17 mouse cellular contexts compared by ENCODE assay signal in the genomic region with DNA sequence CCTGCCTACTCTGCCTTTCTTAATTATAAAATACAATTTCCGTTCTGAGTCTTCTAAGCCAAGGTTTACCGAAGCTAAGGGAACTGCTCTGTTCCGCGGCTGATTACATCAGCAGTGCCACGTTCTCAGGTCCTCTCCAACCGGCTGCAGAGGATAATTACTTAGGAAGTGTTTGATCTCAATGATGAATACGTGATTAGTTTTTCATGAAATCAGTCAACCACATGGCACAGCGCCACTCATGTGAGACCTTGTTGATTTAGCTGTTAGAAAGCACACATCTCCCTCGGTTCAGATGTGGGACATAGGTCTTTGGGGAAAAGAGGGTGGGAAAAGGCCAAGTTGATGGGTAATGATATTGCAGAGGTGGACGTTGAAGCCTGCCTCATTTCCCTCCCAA.
DNase-seq lines count a peak whose midpoint lies in the region; ATAC-seq lines count a peak whose summit lies in the region.
"Had no signal": no experiment of that assay in that cellular context is flagged by ENCODE, and none has a peak within 500 bp of the region (broad histone marks: within the 10 kb centered on the region; RNA-seq: fewer than 3 reads in every experiment).

No protein-coding gene starts in this region.

- H3K27ac ChIP-seq in forebrain, embryonic 14.5 days (ENCODE audit: low read depth, low read length): no peak overlapping the region
- H3K27ac ChIP-seq in forebrain, embryonic 11.5 days (ENCODE audit: low read depth, low read length): no peak overlapping the region
- no peak overlapping the region for H3K27ac ChIP-seq in hindbrain, embryonic 16.5 days (ENCODE audit: low read depth, low read length)
- H3K27ac ChIP-seq: embryonic facial prominence, embryonic 12.5 days; heart, adult 2 months; limb, embryonic 12.5 days; liver, embryonic 14.5 days; neural tube, embryonic 12.5 days; stomach, embryonic 15.5 days had no signal

- H3K36me3 ChIP-seq in forebrain, embryonic 14.5 days (ENCODE audit: control insufficient read depth, insufficient read depth, low read length): no peaks in the 10 kb centered on the region
- H3K36me3 ChIP-seq in forebrain, embryonic 11.5 days (ENCODE audit: control insufficient read depth, insufficient read depth, low read length): no peaks in the 10 kb centered on the region
- no peaks in the 10 kb centered on the region for H3K36me3 ChIP-seq in hindbrain, embryonic 16.5 days (ENCODE audit: control insufficient read depth, insufficient read depth, low read length)
- H3K36me3 ChIP-seq: embryonic facial prominence, embryonic 12.5 days; limb, embryonic 12.5 days; neural tube, embryonic 12.5 days; stomach, embryonic 15.5 days had no signal

- no peaks in the 10 kb centered on the region for H3K4me1 ChIP-seq in forebrain, embryonic 14.5 days (ENCODE audit: control insufficient read depth, insufficient read depth, low read length)
- no peaks in the 10 kb centered on the region for H3K4me1 ChIP-seq in forebrain, embryonic 11.5 days (replicated peaks; ENCODE audit: control insufficient read depth, insufficient read depth, low read length)
- H3K4me1 ChIP-seq in hindbrain, embryonic 16.5 days (ENCODE audit: control insufficient read depth, insufficient read depth, low read depth, low read length): no peaks in the 10 kb centered on the region
- H3K4me1 ChIP-seq: embryonic facial prominence, embryonic 12.5 days; limb, embryonic 12.5 days; neural tube, embryonic 12.5 days; stomach, embryonic 15.5 days had no signal

- H3K9me3 ChIP-seq in forebrain, embryonic 14.5 days (replicated peaks; ENCODE audit: control insufficient read depth, low read length): no peaks in the 10 kb centered on the region
- H3K9me3 ChIP-seq in forebrain, embryonic 11.5 days (ENCODE audit: control insufficient read depth, low read length): no peaks in the 10 kb centered on the region
- H3K9me3 ChIP-seq in hindbrain, embryonic 16.5 days (ENCODE audit: control insufficient read depth, low read length): no peaks in the 10 kb centered on the region
- H3K9me3 ChIP-seq: embryonic facial prominence, embryonic 12.5 days; limb, embryonic 12.5 days; neural tube, embryonic 12.5 days; stomach, embryonic 15.5 days had no signal

- no peaks in the 10 kb centered on the region for H3K27me3 ChIP-seq in forebrain, embryonic 14.5 days (replicated peaks; ENCODE audit: control insufficient read depth, insufficient read depth, low read length)
- H3K27me3 ChIP-seq in forebrain, embryonic 11.5 days (ENCODE audit: control insufficient read depth, insufficient read depth, low read length): no peaks in the 10 kb centered on the region
- H3K27me3 ChIP-seq in hindbrain, embryonic 16.5 days (replicated peaks; ENCODE audit: control insufficient read depth, insufficient read depth, low read length): no peaks in the 10 kb centered on the region
- H3K27me3 ChIP-seq: embryonic facial prominence, embryonic 12.5 days; limb, embryonic 12.5 days; neural tube, embryonic 12.5 days; stomach, embryonic 15.5 days had no signal

- 0 out of 2 replicates have a peak, but pooled peaks have one; percentile 23 for ATAC-seq in forebrain, embryonic 14.5 days
- no peak; the same call in 1 of the 2 replicates for ATAC-seq in forebrain, embryonic 11.5 days (replicated peaks; ENCODE audit: low FRiP score)
- no peak for ATAC-seq in hindbrain, embryonic 16.5 days
- ATAC-seq: inflammation-experienced regulatory T-cells, adult 6 months had no signal

- no peak overlapping the region for H3K4me3 ChIP-seq in forebrain, embryonic 14.5 days (ENCODE audit: low read depth, low read length)
- H3K4me3 ChIP-seq in forebrain, embryonic 11.5 days (ENCODE audit: low read depth, low read length): no peak overlapping the region
- H3K4me3 ChIP-seq in hindbrain, embryonic 16.5 days (ENCODE audit: low read length): no peak overlapping the region
- H3K4me3 ChIP-seq: embryonic facial prominence, embryonic 12.5 days; heart, adult 2 months; limb, embryonic 12.5 days; neural tube, embryonic 12.5 days; stomach, embryonic 15.5 days had no signal

- no peak overlapping the region for H3K9ac ChIP-seq in forebrain, embryonic 14.5 days (ENCODE audit: low read length)
- no peak overlapping the region for H3K9ac ChIP-seq in forebrain, embryonic 11.5 days (ENCODE audit: low read length)
- H3K9ac ChIP-seq in hindbrain, embryonic 16.5 days (ENCODE audit: low read depth, low read length): no peak overlapping the region
- H3K9ac ChIP-seq: embryonic facial prominence, embryonic 12.5 days; limb, embryonic 12.5 days; liver, embryonic 14.5 days; neural tube, embryonic 12.5 days; stomach, embryonic 15.5 days had no signal

- H3K4me2 ChIP-seq in forebrain, embryonic 14.5 days (ENCODE audit: low read length): no peak overlapping the region
- no peak overlapping the region for H3K4me2 ChIP-seq in forebrain, embryonic 11.5 days (ENCODE audit: low read depth, low read length, severe bottlenecking)
- H3K4me2 ChIP-seq in hindbrain, embryonic 16.5 days (ENCODE audit: low read length): peak overlapping the region; percentile 23; the same call in 1 of the 2 replicates
- H3K4me2 ChIP-seq: embryonic facial prominence, embryonic 12.5 days; limb, embryonic 12.5 days; neural tube, embryonic 12.5 days; stomach, embryonic 15.5 days had no signal

- intact Hi-C loops in left cerebral cortex, postnatal 36 days (cut with DNase I): no loop called here

- DNase-seq in forebrain, embryonic 14.5 days (ENCODE audit: low spot score): peak; percentile 52
- DNase-seq in forebrain, embryonic 11.5 days (ENCODE audit: low spot score): no peak
- peak; percentile 3 for DNase-seq in kidney, postnatal 10 days
- DNase-seq in kidney, adult 11 months: no peak
- peak; percentile 12 for DNase-seq in retina, embryonic 14.5 days (ENCODE audit: low spot score)
- no peak for DNase-seq in left cerebral cortex, postnatal 36 days (ENCODE audit: low spot score in 2 of 2)
- DNase-seq in yolk sac, embryonic 10.5 days (ENCODE audit: low spot score): no peak
- DNase-seq: adrenal gland, postnatal 25 days; heart, adult 2 months; spleen, adult 18-20 months had no signal

- 34% methylated on average over 10 of the region's 10 CpGs for WGBS in forebrain, embryonic 14.5 days
- WGBS in forebrain, embryonic 11.5 days: 58% methylated on average over 10 of the region's 10 CpGs
- WGBS in hindbrain, embryonic 16.5 days: 51% methylated on average over 10 of the region's 10 CpGs

Comparison
In these comparisons a context has a peak if more than half of its experiments do, and no peak if none do; other contexts are left out.
1. DNase-seq: peak in forebrain, embryonic 14.5 days (single experiment), kidney, postnatal 10 days (single experiment) and retina, embryonic 14.5 days (single experiment); none in forebrain, embryonic 11.5 days (single experiment), kidney, adult 11 months (single experiment), left cerebral cortex, postnatal 36 days (0 of 2) and yolk sac, embryonic 10.5 days (single experiment).